Mouse (Mus musculus): ENCODE data around the gene Hist1h2ap.
"Not testable (repeated sequence)": the region's sequence is repeated elsewhere in the genome, so short reads cannot be mapped to it uniquely, and the experiment has no call there.

The Hist1h2ap gene

DNA sequence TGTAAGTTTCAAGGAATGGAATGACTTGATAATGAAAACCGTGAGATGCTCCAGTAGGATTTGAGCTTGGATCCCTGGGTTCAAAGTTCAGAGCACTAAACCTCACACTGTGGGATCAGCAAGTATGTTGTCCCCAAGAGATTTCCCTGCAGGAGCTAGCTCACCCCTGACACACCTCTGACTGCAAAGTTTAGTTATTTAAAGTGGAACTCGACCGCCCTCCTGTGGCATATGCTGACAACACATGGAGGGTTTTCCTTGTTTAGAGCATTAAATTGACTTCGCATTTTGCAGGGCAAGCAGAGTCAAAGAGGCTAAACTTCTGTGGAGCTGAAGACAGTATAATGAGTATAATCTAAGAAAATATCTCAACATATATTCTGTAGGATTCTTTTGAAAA is 30.2 kb downstream of the Hist1h2ap start:
- not testable (repeated sequence) for DNase-seq

DNA sequence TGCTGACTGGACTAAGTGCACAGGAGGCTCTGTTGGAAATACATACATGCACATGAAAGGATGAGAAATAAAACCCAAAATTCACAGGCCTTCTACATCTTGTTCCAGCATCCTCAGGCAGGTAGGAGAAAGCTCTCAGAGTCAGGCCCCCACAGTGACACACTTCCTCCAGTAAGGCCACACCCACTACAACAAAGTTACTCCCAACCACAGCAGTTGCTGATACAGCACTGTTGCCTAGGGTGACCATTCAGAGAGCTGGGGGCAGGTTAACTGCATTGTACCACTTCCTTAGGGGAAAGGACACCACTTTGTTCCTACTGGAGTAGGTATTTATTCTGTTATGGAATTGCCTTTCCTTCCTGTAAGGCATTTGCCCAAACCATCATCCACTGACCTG is 36.1 kb downstream of the Hist1h2ap start:
- not testable (repeated sequence) for DNase-seq

DNA sequence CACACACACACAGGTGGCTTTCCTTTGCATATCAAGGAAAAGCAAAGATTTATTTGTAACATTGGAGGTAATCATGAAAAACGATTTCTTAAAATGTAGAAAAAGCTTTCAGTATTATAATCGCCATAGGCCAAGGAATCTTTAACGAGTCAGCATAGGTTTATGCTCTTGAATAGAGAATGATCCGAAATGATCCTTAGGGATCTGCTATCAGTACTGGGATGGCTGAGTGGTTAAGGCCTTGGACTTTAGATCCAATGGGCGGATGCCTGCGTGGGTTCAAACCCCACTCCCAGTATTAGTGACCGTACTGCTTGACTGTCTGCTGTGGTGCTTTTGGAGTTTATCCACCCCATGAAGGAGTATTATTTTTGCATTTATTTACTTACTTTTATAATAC is 37.7 kb downstream of the Hist1h2ap start:
- no peak for DNase-seq

DNA sequence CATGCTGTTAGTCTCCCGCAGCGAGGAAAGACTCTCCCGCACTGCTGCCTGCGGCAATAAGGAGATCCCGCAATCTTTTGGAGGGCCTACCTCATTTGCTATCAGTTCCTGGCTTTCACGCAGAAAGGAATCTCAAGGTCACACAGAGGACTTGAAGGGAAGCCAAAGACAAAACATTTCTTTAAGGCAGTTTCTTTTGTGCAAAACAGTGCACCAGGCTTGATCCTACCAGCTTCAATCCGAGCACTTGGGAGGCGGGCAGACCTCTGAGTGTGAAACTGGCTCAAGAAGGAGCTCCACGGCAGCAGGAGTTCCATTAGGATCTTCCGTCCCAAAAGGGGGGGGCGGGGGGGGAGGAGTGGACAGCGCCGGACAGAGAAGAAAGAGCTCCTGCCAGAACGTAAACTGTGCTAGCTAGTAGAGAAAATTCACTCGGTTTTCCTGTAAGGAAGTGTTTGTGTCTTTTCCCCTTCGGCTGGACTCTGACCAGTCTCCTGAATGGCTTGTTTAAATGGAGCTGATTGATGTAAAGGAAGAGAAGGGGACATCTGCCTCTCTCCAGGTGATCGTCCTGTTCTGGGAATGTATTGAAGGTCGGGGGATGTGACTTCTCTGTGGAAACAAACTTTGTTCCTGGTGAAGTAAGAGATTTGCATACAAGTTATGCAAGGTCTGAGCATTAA is 42.6 kb downstream of the Hist1h2ap start:
- no peak for DNase-seq

DNA sequence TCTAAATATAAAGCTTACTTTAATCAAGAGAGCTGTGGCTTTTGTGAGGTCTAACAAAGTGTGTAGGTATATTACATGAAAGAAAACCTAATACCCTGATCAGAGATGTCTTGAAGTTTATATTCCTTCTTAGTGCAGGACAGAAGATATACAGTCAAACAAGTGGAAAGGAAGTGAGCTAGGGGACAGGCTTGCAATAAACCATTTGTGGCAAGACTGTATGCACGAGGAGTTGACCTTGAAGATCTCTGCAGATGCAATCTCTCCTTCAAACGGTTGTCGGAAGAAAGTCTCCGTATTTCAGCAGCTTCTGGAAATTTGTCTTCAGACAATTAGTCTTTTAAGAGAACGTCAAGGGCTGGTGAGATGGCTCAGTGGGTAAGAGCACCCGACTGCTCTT is 43.4 kb downstream of the Hist1h2ap start:
- DNase-seq = no peak

DNA sequence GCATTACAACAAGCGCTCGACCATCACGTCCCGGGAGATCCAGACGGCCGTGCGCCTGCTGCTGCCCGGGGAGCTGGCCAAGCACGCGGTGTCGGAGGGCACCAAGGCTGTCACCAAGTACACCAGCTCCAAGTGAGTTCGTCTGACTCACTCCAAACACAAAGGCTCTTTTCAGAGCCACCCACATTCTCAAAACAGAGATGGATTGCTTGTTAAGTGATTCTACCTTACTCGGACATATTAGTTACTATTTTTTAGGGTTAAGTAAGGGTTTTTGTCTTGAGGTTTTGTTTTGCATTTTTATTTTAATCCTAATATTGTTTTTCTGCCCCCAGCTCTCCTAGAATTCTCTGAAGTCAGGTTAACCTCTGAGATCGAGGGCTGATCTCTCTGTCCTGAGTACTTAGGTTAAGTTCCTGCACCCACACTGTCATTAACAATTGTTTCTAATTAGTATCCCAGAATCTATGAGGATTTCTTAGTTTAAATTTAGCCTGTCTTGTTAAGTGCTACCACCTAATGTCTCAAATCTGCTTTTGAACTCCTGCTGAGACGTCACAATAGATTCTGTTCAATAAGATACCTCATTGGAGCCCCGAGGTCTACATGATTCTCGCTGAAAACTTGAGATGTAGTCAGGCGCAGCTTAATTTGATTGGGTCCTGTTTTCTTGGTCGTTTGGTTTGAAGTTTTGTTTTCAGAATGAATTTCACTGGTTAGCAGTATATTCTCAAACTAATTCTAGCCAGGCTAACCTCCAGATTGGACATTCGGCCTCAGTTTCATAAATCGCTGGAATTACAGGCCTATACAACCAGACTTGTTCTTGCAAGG is 45.3 kb downstream of the Hist1h2ap start:
- DNase-seq = no peak

DNA sequence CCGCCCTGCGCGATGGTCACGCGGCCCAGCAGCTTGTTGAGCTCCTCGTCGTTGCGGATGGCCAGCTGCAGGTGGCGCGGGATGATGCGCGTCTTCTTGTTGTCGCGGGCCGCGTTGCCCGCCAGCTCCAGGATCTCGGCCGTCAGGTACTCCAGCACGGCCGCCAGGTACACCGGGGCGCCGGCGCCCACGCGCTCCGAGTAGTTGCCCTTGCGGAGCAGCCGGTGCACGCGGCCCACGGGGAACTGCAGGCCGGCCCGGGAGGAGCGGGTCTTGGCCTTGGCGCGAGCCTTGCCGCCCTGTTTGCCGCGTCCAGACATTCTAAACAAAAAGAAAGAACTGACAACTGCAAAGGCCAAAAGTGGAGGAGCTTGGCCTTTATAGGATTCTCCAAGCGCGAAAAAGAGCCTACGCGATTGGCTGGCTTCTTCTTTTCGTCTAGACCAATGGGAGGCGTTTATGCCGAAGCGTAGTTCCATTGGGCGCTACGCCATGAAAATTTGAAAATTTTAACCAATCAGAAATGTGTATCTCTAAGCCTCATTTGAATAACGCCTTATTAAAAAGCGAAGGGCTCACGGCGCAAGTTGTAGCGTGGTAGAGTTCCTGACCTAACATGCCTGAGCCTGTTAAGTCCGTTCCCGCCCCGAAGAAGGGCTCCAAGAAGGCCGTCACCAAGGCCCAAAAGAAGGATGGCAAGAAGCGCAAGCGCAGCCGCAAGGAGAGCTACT is 46.2 kb downstream of the Hist1h2ap start, which contains the start of the genes Hist1h2an and Hist1h2bp:
Hist1h2an (minus strand) TSS at position 320 of the 731 bp plus-strand sequence.
Hist1h2bp (plus strand) TSS at position 563 of the 731 bp plus-strand sequence.
- peak; percentile 88 for DNase-seq

DNA sequence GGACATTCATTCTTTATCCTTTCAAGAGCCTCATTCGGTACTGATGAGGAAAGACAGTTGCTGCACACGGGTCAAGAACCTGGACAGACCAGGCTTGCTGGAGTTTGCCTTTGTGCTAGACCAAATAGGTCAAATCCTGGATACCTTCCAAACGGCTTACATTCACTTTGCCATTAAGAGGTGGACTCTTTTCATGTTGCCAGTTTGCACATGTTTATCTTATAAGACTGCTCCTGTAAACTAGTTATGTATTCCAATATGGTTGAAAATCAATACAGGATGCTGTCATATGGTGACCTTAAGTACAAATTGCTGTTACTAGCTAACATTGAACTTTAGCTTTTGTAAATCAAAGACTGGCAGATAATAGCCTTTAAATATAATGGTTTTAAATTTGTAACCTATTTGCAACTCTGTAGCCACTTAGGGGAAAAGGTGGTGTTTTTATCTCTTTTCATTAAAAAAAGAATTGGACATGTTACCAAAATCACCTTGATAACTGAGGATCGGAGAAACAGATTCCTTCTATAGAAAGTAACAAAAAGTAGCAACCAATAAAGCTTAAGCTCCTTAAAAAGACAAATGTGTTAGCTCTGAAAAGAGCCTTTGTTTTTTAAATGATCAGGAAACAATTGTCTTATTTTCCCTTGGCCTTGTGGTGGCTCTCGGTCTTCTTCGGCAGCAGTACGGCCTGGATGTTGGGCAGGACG is 47.0 kb downstream of the Hist1h2ap start:
- no peak for DNase-seq

DNA sequence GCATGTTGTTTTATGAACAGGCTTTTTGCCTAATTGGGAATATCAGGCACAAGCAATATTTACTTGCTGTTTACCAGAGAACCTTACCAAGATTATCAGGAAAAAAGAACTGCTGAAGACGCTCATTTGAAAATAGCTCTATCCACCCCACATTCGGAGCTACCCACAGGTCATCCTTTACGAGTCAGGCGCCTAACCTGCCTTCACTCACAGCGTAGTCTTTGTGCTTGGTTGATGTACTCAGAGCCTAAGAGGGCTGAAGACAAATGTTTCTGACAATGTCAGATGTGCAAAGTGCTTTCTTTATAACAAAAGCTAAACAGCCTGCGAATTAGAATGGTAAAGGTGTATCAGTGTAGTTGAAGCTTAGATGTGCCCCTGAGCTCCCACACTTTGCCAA is 49.0 kb downstream of the Hist1h2ap start:
- no peak for DNase-seq

DNA sequence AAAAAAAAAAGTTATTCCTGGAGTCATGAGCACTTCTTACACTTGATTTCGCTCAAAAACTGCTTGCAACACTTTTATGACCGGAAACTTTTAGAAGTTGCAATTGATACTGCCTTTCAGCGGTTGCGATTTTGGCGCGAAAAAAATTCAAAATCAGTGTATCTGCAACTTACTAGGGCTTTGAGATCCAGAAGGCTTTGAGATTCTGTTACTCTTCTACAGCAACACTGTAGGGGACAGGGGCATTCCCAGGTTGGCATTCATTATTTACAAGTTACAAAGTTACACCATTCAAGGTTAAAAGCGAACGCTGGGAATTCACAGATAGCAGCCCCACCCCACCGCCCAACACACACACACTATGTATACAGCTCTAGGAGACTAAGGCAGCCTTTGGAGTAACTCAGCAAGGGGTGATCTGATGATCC is 49.6 kb downstream of the Hist1h2ap start:
- no peak for DNase-seq

DNA sequence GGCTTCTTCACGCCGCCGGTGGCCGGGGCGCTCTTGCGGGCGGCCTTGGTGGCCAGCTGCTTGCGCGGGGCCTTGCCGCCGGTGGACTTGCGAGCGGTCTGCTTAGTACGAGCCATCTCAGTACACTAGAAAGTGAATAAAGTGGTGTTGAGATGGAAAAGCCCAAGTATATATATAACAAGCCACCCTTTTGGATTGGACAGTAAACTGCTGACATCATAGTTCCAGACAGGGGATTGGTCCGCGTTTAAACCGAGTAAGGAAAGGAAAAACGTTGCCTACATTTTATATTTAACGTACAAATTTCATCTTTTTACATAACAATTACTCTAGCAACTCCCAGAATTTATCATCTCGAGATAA is 50.1 kb downstream of the Hist1h2ap start, which contains the start of gene Hist1h3i:
Hist1h3i (minus strand) TSS at position 116 of the 363 bp plus-strand sequence.
- peak; percentile 52 for DNase-seq
